Mouse (Mus musculus): ENCODE results near the gene Cdh23. TPM values are rescaled to one million over a fixed set of nuclear protein-coding genes. Genes with fewer than 3 reads are reported as not detected.

Cdh23 gene
- total RNA-seq, 1 experiment from 2014 or later: not detected

DNA sequence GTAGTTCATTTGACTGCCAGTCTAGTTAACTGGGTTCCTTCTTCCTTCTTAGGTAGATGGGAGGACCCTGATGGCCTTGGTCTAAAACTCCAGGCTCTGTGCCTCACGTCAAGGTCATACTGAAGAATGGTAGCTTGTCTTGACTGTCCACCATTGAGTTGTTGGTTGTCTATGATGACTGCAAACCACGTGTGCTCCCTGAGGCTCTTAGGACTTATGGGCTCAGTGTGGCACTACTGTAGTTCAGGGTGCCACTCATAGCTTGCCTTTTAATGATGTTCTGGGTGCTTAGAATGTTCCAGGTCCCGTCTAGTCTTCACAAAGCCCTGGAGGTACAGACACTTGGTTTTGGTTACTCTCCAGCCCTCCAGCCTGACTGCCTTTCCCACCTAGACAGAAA is 417.5 kb downstream of the Cdh23 start:
- ATAC-seq (replicated peaks; ENCODE audit: low read depth, poor library complexity, severe bottlenecking): no peak

- ATAC-seq (replicated peaks; ENCODE audit: low read depth, poor library complexity, severe bottlenecking): no peak
Measured at GRCm38 (mm10) chr10:60278006-60278399, 418.3 kb downstream of the Cdh23 start.

GRCm38 (mm10) chr10:60277207-60278005 is 418.9 kb downstream of the Cdh23 start, which contains the start of gene Psap:
Psap (plus strand) TSS chr10:60277627.
- ATAC-seq (replicated peaks; ENCODE audit: low read depth, poor library complexity, severe bottlenecking): peak; percentile 67

- ATAC-seq (replicated peaks; ENCODE audit: low read depth, poor library complexity, severe bottlenecking): peak; percentile 43
Measured at GRCm38 (mm10) chr10:60273382-60273781, 422.9 kb downstream of the Cdh23 start.

GRCm38 (mm10) chr10:60272241-60272640 is 424.0 kb downstream of the Cdh23 start:
- 0 out of 2 replicates have a peak, but pooled peaks have one; percentile 29 for ATAC-seq (replicated peaks; ENCODE audit: low read depth, poor library complexity, severe bottlenecking)

- ATAC-seq (replicated peaks; ENCODE audit: low read depth, poor library complexity, severe bottlenecking): no peak
Measured at GRCm38 (mm10) chr10:60271015-60271414, 425.3 kb downstream of the Cdh23 start.

DNA sequence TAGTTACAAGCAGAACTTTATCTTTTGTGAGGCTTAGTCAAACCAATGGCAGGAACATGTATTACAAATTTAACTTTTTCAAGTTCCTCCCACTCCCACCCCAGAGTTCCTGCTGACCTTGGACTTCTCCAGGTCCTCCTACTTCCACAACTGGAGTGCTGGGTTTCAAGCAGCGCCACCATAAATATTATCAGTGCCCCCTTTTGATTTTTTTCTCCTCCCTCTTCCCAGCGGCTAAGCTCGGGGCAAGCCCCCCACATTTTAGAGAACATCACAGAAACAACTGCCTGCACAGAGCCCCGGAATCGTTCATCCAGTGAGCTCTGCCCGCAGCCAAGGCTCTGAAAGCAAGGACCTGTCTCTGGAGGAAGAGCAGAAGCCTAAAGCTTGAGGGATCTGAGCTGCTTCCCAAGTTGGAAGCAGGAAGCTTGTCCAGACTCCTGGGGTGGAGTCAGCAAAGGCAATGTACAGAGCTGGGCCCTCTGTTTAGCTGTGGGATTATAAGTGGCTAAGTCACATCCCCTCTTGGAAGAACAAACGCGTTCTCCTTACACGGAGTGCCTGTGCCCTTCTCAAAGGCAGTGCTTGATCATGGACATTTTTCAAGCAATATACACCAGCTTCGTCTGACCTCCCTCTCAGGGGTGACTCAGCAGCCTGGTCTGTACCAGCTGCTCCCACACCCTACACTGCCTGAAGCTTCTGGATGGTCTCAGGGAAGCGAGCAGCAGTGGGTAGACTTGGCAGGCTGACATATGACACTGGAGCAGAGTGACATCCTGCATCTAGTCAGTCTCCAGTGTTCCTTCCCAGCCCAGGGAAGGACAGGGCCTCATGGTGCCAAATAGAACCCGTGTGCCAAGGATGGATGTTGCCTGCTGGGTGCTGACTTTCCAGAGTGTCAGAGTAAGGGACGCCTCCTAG is 426.9 kb downstream of the Cdh23 start:
- peak; percentile 48; the same call in 1 of the 2 replicates for ATAC-seq (replicated peaks; ENCODE audit: low read depth, poor library complexity, severe bottlenecking)

- ATAC-seq (replicated peaks; ENCODE audit: low read depth, poor library complexity, severe bottlenecking): no peak
Measured at GRCm38 (mm10) chr10:60268738-60269137, 427.6 kb downstream of the Cdh23 start.

DNA sequence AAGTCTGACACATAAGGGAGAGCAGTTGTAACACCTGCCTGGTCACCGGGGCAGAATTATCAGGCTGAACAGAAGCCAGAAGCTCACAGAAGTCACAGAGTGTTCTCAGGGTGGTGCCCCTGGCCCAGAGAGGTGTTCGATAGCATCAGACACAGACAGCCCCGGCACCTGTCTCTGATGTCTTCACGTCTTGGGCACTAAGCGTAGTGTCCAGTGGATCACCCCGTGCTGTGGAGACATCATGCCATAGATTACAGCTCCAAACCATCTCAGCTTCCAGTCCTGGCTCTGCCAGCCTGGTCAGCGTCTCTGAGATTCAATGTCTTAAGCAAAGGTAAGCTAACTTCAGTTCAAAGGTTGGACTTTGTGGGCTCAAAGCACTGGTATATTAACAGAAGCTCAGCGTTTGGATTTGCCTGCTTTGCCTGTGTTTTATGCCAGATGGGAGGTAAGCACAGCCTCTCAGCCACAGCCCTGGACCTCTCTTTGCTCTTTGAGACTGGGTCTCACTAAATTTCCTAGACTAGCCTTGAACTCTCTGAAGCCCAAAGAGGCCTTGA is 429.4 kb downstream of the Cdh23 start:
- no peak for ATAC-seq (replicated peaks; ENCODE audit: low read depth, poor library complexity, severe bottlenecking)

DNA sequence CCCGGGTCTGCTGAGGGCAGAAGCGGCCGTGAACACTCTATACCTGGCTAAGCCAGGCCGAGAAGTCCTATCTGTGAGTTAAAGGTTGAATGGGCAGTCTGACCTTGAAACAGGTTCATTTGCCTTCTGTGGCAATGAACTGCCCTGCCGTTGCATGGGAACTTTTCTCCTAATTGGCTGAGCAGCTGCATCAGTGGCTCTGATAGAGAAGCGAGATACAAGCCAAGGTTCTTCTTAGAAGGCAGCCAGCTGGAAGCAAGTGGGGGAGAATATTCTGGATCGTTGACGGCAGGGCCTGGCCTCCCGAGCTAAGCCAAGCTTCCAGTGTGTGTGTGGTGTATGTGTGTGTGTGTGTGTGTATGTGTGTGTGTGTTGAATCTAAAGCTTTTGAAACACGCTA is 431.0 kb downstream of the Cdh23 start:
- ATAC-seq (replicated peaks; ENCODE audit: low read depth, poor library complexity, severe bottlenecking): no peak

DNA sequence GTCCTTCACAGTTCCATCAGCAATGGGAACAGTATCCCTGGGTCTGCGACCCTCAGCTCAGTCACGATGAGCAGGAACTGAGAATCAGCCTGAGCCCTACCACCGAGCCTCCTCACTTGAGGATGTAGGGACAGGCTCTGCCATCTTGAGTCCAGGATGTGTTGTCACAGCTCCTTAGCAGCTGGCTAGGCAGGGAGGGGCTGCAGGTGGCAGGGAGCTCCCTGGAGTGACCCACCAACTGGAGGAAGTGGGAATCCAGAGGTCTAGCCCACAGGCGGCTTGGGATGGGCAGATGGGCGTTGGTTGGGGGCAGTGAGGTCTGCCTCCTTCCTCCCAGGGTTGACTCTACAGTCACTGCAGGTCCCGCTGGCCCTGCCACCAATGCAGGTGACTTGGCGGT is 432.9 kb downstream of the Cdh23 start:
- peak; percentile 57 for ATAC-seq (replicated peaks; ENCODE audit: low read depth, poor library complexity, severe bottlenecking)

- ATAC-seq (replicated peaks; ENCODE audit: low read depth, poor library complexity, severe bottlenecking): peak; percentile 81
Measured at GRCm38 (mm10) chr10:60262386-60262785, 433.9 kb downstream of the Cdh23 start.

DNA sequence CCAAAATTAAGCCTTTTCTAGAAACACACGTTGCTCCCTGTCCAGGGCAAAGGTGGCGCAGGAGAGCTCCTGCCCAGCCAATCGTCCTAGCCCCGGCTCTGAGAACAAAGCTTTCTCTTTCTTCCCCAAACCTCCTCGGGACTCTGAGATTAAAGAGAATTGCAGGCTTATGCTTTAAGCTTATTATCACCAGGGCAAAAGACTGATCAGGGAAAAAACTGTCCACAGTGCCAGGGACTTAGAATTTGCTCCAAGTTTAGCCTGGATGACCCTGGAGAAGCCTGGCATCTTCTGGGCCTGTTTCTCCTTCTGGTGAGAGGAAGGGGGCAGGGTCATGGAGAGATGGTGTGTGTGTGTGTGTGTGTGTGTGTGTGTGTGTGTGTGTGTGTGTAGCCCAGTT is 434.8 kb downstream of the Cdh23 start:
- ATAC-seq (replicated peaks; ENCODE audit: low read depth, poor library complexity, severe bottlenecking): no peak

DNA sequence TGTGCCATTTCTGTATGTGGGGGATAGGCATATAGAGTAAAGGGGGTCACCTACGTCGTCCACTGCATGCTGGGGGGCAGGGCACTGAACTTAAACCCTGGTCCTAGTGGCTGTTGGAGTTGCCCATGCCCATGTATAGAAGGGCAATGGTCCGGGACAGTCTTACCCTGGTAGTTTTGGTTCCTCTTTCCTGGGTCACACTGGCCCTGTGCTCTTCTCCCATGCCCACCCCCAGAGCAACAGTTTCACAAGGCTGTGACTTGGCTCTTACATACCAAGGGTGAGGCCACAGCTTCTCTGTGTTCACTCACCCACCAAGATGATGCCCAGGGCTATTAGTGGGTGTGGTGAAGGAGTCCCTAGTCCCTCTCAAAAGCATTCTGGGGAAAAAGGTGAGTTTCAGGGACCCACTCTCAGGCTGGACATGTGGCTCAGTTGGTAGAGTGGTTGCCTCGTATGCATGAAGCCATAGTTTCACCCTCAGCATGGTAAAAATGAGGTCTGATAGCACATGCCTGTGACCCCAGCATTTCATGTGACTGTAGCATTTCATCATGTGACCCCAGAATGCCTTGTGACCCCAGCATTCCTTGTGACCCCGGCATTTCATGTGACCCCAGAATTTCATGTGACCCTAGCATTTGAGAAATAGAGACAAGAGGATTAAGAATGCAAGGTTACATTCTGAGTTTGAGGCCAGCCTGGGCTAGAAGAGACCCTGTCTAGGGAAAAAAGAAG is 435.6 kb downstream of the Cdh23 start:
- ATAC-seq (replicated peaks; ENCODE audit: low read depth, poor library complexity, severe bottlenecking): peak; percentile 64

DNA sequence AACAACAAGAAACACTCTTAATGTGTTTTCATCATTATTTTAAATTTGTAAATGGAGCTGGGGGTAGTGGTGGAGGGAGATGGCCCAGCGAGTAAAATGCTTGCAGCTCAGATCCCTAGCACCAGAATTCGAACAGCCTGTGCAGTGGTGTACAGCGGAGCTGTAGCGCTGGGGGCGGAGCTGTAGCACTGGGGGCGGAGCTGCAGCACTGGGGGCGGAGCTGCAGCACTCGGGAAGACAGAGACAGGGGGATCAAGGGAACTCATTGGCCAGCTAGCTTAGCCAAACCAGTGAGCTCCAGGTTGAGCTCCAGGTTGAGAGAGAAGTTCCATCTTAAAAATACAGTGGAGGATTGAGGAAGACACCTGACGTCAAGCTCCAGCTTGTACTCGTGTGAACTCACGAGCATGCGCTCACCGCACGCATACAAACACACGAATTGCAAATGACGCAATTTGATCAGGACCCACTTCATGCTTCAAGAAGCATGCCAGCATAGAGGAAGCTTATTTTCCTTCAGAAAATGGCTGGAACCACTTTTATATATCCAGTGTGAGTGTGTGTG is 438.9 kb downstream of the Cdh23 start:
- no peak for ATAC-seq (replicated peaks; ENCODE audit: low read depth, poor library complexity, severe bottlenecking)

- ATAC-seq (replicated peaks; ENCODE audit: low read depth, poor library complexity, severe bottlenecking): no peak
Measured at GRCm38 (mm10) chr10:60256088-60256487, 440.2 kb downstream of the Cdh23 start.

Measured in common myeloid progenitor, adult 5-6 weeks (primary cell).